Mouse (Mus musculus) heart, embryonic 13.5 days (tissue): ENCODE data around the gene Rpp30. TPM values are rescaled to one million over a fixed set of nuclear protein-coding genes. Genes with fewer than 3 reads are reported as not detected.

Experiments used
- ATAC-seq: fragments of 200-750 bp; cut with Nextera tagmentation; 2 replicates; pipeline ENCODE4 v1.8.0; 2017; ENCODE audit warnings: moderate TSS enrichment; ENCODE audit not compliant: insufficient number of reproducible peaks, low FRiP score, low TSS enrichment; ENCODE audit errors: extremely low read depth
- H3K27ac ChIP-seq: fragments of 300-500 bp; sonication (generic); replicated peaks from 2 replicates; pipeline ENCODE4 v1.5.1; 2015; ENCODE audit warnings: moderate library complexity, mild to moderate bottlenecking, inconsistent platforms
- H3K27me3 ChIP-seq: fragments of 300-500 bp; sonication (generic); replicated peaks from 2 replicates; pipeline ENCODE4 v1.6.1; 2015; ENCODE audit warnings: mild to moderate bottlenecking, inconsistent platforms
- H3K36me3 ChIP-seq: fragments of 300-500 bp; sonication (generic); 2 replicates; pipeline ENCODE4 v1.6.1; 2015; ENCODE audit warnings: mild to moderate bottlenecking, inconsistent platforms
- H3K4me1 ChIP-seq: fragments of 300-500 bp; sonication (generic); 2 replicates; pipeline ENCODE4 v1.6.1; 2015; ENCODE audit warnings: inconsistent platforms
- H3K4me2 ChIP-seq: fragments of 300-500 bp; sonication (generic); 2 replicates; pipeline ENCODE4 v1.6.1; 2015; ENCODE audit warnings: inconsistent platforms, mild to moderate bottlenecking, moderate library complexity
- H3K4me3 ChIP-seq: fragments of 300-500 bp; sonication (generic); 2 replicates; pipeline ENCODE4 v1.5.1; 2015; ENCODE audit warnings: moderate library complexity, mild to moderate bottlenecking, inconsistent platforms
- H3K9ac ChIP-seq: fragments of 300-500 bp; sonication (generic); 2 replicates; pipeline ENCODE4 v1.6.1; 2015; ENCODE audit warnings: inconsistent platforms, mild to moderate bottlenecking, moderate library complexity
- H3K9me3 ChIP-seq: fragments of 300-500 bp; sonication (generic); 2 replicates; pipeline ENCODE4 v1.6.1; 2016; ENCODE audit warnings: inconsistent platforms
- WGBS: fragments of 180-500 bp; shearing (Covaris S2); methylation state at CpG from one replicate; pipeline ENCODE4 v1.1.7; 2015; ENCODE audit warnings: mixed read lengths; 5-methylcytosine and 5-hydroxymethylcytosine counted together
- polyA plus RNA-seq: library from polyadenylated mRNA; unstranded; fragments of >200 nt; fragmentation: Nextera tagmentation; extraction: Ambion mirVana; gene quantifications from 2 replicates; pipeline ENCODE4 v1.2.1, GENCODE M21; 2015

Rpp30 gene
- polyA plus RNA-seq, 1 experiment from 2014 or later: 50.1 TPM

DNA sequence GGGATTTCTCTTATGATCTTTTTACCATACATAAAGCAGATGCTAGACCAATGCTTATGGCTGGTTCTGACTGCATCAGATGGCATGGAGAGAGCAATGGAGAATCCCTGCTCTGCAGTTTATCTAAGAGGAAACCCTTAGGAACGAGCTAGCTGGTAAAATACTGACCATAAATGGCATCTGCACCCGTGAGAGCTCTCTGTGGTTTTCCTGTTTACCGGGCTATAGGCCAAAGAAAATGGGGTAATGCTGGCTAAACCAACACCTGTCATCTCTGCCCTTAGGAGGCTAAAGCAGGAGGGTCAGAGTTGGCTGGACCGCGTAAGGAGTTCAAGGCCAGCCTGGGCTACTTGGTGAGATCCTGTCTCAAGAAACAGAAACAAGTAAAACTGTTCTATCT, 20.4 kb downstream of the Rpp30 start:
- Histone ChIP-seq H3K27ac (no peak overlapping the region), H3K4me3 (no peak overlapping the region), H3K4me1 (no peaks in the 10 kb centered on the region), H3K36me3 (peaks cover 59% of the 10 kb centered on the region), H3K9me3 (no peaks in the 10 kb centered on the region), H3K9ac (no peak overlapping the region), H3K27me3 (no peaks in the 10 kb centered on the region), H3K4me2 (no peak overlapping the region)
- no peak for ATAC-seq
- WGBS: 81% methylated on average over 5 of the region's 5 CpGs

DNA sequence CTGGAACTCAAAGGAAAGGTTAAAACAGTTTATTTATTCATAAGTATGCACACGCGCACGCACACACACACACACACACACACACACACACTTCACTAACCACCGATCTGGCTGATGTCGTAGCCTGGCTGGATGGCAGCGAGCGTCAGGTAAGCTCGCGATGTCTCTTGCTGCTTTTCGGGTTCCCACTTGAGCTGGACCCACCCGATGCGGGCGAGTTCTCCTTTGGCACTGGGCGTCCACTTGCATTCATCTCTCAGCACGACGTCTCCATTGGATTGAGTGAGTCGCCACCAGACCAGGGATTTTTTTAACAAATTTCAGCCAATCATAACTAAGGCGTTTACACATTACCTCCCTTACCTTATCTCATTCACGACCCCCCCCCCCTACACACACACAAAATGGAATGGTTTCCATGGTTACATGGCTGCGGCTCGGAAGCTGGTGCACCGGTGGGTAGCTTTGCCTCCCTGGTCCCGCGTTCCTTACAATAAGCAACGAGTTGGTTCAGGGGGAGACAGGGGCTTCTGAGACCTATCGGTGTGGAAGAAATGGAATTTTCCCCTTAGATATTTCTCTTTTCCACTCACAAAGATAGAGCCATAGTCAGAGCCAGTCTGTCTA, 25.9 kb downstream of the Rpp30 start:
- no peaks in the 10 kb centered on the region for H3K9me3 ChIP-seq
- H3K27ac ChIP-seq: no peak overlapping the region
- no peak overlapping the region for H3K4me2 ChIP-seq
- peaks cover 25% of the 10 kb centered on the region for H3K36me3 ChIP-seq
- WGBS: 78% methylated on average over 26 of the region's 26 CpGs
- H3K4me3 ChIP-seq: no peak overlapping the region
- no peak overlapping the region for H3K9ac ChIP-seq
- peaks cover 7% of the 10 kb centered on the region for H3K4me1 ChIP-seq
- H3K27me3 ChIP-seq: no peaks in the 10 kb centered on the region
- ATAC-seq: no peak

DNA sequence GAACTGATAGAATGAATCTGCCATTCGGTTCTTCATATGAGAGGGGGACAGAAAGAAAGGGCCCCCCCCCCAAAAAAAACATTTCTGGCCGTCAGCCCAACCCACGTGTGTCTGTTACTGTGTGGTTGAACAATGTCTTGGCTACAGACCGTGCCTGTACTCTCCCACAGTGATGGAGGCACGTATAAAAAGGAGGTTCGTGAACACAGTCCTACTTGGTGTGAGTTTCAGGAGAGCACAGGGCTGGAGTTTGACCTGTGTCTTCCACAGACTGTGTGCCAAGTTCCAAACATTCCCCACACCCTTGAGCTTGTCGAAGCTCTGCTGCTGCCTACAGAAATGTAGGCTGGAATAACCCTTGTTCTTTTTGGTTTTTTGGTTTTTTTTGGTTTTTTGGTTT, 26.9 kb downstream of the Rpp30 start:
- Histone ChIP-seq H3K36me3 (peaks cover 32% of the 10 kb centered on the region), H3K4me2 (no peak overlapping the region), H3K9me3 (no peaks in the 10 kb centered on the region), H3K9ac (no peak overlapping the region), H3K27me3 (no peaks in the 10 kb centered on the region), H3K27ac (peak overlapping the region; percentile 26), H3K4me1 (peaks cover 16% of the 10 kb centered on the region), H3K4me3 (no peak overlapping the region)
- 17% methylated on average over 7 of the region's 7 CpGs for WGBS
- ATAC-seq: peak; percentile 65; the same call in 1 of the 2 replicates

DNA sequence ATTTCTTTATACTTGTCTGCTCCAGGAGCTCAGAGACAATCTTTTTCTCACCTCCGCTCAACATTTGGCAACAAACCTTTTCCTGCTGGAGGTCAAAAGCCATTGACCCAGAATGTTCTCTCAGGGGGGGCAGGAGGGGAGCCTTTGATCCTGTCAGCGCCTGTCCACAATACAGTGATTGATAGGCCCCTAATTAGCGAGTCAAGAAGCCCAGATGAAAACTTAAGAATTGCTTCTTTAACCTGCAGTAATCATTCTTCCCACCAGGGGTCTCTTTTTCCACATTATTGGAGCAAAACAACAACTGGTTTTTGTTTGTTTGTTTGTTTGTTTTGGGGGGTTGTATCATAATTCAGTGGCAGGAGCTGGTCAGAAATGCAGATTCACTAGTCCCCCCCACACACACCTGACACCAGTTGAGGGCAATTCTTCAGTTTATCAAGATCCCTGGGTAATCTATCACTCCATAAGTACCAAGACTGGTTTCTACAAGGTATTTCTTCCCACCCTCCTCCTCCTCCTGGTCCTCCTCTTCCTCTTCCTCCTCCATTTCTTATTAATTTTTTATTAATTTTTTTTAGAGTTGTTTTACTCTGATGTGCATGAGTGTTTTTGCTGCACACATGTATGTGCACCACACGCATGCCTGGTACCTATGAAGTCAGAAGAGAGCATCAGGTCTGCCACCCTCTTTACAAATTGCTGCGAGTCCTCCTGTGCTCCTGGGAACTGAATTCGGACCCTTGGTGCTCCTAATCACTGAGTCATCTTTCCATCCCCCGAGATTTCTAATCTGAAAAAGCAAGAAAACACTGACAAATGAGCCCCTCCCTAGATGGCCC, 27.8 kb downstream of the Rpp30 start:
- Histone ChIP-seq H3K4me2 (no peak overlapping the region), H3K4me3 (no peak overlapping the region), H3K9me3 (no peaks in the 10 kb centered on the region), H3K27me3 (no peaks in the 10 kb centered on the region), H3K9ac (peak overlapping the region; percentile 28; the same call in 1 of the 2 replicates), H3K27ac (peak overlapping the region; percentile 57), H3K36me3 (peaks cover 31% of the 10 kb centered on the region), H3K4me1 (peaks cover 23% of the 10 kb centered on the region)
- no peak for ATAC-seq
- WGBS: 28% methylated on average over 7 of the region's 7 CpGs

DNA sequence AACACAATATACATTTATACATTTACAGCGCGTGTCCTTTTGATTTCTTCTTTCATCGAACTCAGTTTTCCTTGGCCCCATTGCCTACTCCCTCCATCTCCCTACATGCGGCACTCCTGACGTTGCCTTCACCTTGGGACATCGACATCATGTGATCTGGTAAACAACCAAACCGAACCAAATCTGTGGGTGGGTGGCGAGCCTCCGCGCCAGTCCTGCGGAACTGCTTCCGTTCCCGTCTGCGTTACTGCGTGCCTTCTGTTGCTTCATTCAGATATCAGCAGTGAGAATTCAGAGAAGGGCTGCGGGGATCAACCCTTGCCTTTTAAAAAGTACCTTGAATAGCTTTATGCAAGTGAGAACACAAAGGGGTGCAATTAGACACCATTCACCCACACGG, 28.5 kb downstream of the Rpp30 start:
- Histone ChIP-seq H3K9ac (0 out of 2 replicates have a peak overlapping the region, but pooled peaks have one; percentile 1), H3K4me2 (no peak overlapping the region), H3K27me3 (no peaks in the 10 kb centered on the region), H3K9me3 (no peaks in the 10 kb centered on the region), H3K4me1 (peaks cover 30% of the 10 kb centered on the region), H3K27ac (no peak overlapping the region; the same call in 1 of the 2 replicates), H3K4me3 (no peak overlapping the region), H3K36me3 (peaks cover 34% of the 10 kb centered on the region)
- WGBS: 60% methylated on average over 17 of the region's 17 CpGs
- no peak for ATAC-seq

DNA sequence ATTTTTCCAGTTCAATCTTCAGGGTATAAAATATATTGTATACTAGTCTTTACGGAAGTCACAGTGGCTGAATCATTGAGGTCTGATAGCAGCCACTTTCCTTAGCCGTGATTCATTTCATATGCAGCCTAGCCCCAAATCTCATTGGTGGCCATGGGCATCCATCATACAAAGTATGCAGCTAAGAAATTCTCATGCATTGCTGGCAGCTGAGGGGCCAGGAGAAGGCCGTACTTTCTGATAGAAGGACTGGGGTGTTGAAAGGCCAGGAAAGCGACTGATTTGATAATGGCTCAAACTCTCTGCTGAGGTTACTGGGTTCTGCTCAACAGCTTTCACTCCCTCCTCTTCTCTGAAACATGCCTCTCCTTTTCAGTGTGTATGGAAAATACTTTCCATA, 32.7 kb downstream of the Rpp30 start:
- Histone ChIP-seq H3K9me3 (no peaks in the 10 kb centered on the region), H3K4me3 (peak overlapping the region; percentile 62), H3K9ac (peak overlapping the region; percentile 91), H3K4me2 (peak overlapping the region; percentile 68), H3K4me1 (peaks cover 46% of the 10 kb centered on the region), H3K36me3 (peaks cover 36% of the 10 kb centered on the region), H3K27me3 (no peaks in the 10 kb centered on the region), H3K27ac (peak overlapping the region; percentile 98)
- ATAC-seq: no peak
- WGBS: 19% methylated on average over 4 of the region's 4 CpGs

DNA sequence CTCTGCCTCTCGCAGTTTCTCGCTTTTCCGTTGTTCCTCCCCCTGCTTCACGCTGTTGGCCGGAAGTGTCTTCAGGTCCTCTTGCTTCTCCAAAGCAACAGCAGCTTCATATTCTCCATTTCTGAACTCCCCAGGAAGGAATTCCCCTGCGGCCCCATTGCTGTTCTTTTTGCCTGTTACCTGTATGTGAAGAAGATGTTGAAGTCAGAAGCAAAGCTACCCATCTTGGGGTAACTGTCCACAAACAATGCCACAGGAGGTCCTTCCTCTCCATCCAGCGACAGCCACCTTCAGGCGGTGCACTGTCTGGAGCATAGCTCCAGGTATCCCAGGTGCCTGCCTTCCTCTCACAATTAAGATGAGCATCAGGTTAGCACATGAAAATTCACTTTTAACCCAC, 35.7 kb downstream of the Rpp30 start:
- peaks cover 22% of the 10 kb centered on the region for H3K9me3 ChIP-seq
- peak overlapping the region; percentile 91 for H3K9ac ChIP-seq
- H3K27ac ChIP-seq: peak overlapping the region; percentile 98
- 48% methylated on average over 8 of the region's 8 CpGs for WGBS
- peak overlapping the region; percentile 62 for H3K4me3 ChIP-seq
- peaks cover 47% of the 10 kb centered on the region for H3K4me1 ChIP-seq
- no peak for ATAC-seq
- H3K36me3 ChIP-seq: peaks cover 27% of the 10 kb centered on the region
- H3K4me2 ChIP-seq: peak overlapping the region; percentile 68
- H3K27me3 ChIP-seq: no peaks in the 10 kb centered on the region

DNA sequence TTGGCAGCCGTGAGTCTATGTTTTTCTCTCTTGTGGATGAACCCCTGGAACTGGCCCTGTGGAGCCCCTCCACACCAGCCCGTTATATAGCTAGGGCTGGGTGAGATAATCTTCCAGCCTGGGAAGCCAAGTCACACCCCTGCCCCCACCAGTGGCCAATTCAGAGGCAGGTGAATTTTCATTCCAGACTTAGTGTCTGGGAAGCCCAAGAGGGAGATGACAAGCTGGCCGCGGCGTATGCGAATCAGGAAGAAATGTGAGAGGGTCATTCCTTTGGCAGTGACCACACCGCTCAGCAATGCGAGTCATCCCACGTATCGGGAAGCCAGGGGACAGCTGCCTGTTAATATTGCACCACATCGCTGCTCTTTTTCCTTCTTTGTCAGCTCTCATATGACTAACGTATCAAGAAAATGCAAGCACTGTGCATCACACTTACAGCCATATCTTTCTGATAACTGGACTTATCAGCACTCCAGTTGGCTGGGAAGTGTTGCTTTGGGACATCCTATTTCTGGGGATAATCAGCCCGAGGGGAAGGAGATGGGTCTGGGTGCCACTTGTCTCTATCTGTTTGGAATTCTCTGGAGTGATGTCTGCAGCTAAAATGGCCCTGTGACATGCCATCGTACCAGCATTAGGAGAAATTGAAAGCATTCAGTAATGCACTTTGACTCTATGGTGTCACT, 36.4 kb downstream of the Rpp30 start, which contains the start of gene Ankrd1:
Gene Ankrd1 (minus strand): TSS at position 317 of the 689 bp plus-strand sequence.
- peak within 1 kb of the TSS; percentile 62 for H3K4me3 ChIP-seq

DNA sequence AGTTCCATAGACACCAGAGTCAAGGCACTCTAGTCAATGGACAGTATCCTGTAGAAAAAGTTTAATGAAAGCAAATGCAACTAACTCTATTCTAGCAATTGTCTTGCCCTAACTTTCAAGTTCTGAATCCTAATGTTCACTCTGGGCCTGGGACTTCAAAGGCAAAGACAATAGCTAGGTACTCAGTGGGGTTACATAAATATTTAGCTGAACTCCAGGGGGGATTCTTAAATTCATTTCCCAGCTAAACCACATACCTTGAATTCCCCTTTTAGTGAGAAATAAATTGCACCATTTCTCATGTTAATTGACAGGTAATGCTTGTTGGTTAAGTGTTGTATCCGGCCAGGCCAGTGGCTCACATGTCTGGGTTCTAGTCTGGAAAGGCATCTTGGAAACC, 40.7 kb downstream of the Rpp30 start:
- Histone ChIP-seq H3K36me3 (peaks cover 8% of the 10 kb centered on the region), H3K9ac (no peak overlapping the region), H3K27ac (no peak overlapping the region), H3K4me3 (no peak overlapping the region), H3K4me2 (no peak overlapping the region), H3K27me3 (no peaks in the 10 kb centered on the region), H3K9me3 (peaks cover 22% of the 10 kb centered on the region), H3K4me1 (peaks cover 31% of the 10 kb centered on the region)
- 65% methylated on average over 1 of the region's 1 CpGs for WGBS
- no peak for ATAC-seq

More for the DNA sequence above, 36.4 kb downstream of the Rpp30 start, which contains the start of gene Ankrd1:
- 19% methylated on average over 14 of the region's 14 CpGs for WGBS
- Histone ChIP-seq H3K4me1 (peaks cover 41% of the 10 kb centered on the region), H3K9me3 (peaks cover 22% of the 10 kb centered on the region), H3K4me2 (peak within 1 kb of the TSS; percentile 68), H3K27ac (peak within 1 kb of the TSS; percentile 98), H3K9ac (peak within 1 kb of the TSS; percentile 91), H3K27me3 (no peaks in the 10 kb centered on the region), H3K36me3 (peaks cover 22% of the 10 kb centered on the region)
- ATAC-seq: peak; percentile 81

DNA sequence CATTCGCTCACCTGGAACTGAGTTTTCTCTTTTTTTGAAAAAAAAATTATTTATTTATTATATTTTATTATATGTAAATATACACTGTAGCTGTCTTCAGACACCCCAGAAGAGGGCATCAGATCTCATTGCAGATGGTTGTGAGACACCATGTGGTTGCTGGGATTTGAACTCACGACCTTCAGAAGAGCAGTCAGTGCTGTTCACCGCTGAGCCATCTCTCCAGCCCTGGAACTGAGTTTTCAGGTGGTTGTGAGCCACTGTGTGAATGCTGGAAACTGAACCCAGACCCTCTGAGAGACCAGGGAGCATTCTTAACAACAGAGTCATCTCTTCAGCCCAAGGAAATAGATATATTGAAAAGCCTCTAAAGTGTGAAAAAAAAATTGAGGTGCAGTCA, 44.9 kb downstream of the Rpp30 start:
- no peak overlapping the region for H3K9ac ChIP-seq
- H3K4me2 ChIP-seq: peak overlapping the region; percentile 66
- H3K9me3 ChIP-seq: peaks cover 8% of the 10 kb centered on the region; the same call in 1 of the 2 replicates
- ATAC-seq: no peak
- H3K27ac ChIP-seq: peak overlapping the region; percentile 98
- no peaks in the 10 kb centered on the region for H3K27me3 ChIP-seq
- H3K4me1 ChIP-seq: peaks cover 34% of the 10 kb centered on the region
- 89% methylated on average over 3 of the region's 3 CpGs for WGBS
- H3K36me3 ChIP-seq: peaks cover 8% of the 10 kb centered on the region
- H3K4me3 ChIP-seq: no peak overlapping the region

DNA sequence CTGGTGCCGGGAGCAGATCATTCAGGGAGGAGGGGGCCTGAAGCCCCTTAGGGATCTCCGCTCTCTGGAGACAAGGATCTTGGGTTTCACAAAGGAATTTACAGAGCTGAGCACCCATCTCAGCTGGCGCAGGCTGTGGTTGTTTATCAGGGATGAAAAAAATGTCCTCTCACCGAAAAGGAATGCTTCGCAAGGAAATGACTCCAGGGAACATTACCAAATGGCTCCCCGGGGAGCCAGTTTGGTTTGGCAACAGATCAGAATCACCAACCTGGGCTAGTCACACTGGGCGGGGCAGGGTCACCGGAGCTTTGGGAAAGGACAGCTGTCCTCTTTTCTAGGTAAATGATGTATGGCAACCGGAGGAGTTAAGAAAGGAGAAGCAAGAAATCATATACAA, 45.7 kb downstream of the Rpp30 start:
- H3K27ac ChIP-seq: peak overlapping the region; percentile 98
- peak overlapping the region; percentile 66 for H3K4me2 ChIP-seq
- peaks cover under 1% of the 10 kb centered on the region; the same call in 1 of the 2 replicates for H3K9me3 ChIP-seq
- peaks cover 41% of the 10 kb centered on the region for H3K4me1 ChIP-seq
- WGBS: 4% methylated on average over 9 of the region's 9 CpGs
- H3K27me3 ChIP-seq: no peaks in the 10 kb centered on the region
- peak overlapping the region; percentile 81 for H3K9ac ChIP-seq
- no peak; the same call in 1 of the 2 replicates for ATAC-seq
- peak overlapping the region; percentile 39 for H3K4me3 ChIP-seq
- peaks cover 1% of the 10 kb centered on the region; the same call in 1 of the 2 replicates for H3K36me3 ChIP-seq
